Mouse (Mus musculus) ES-E14 (cell line): ENCODE measurements around the gene Sptb.

Source experiments
- CHD2 ChIP-seq: IDR thresholded peaks from 2 replicates; pipeline ENCODE4 v1.6.1; 2014; ENCODE audit warnings: mild to moderate bottlenecking, low read depth, low read length, inconsistent platforms
- HCFC1 ChIP-seq: IDR thresholded peaks from 2 replicates; pipeline ENCODE4 v1.6.1; 2012; ENCODE audit warnings: low read length, inconsistent platforms, borderline replicate concordance; ENCODE audit not compliant: insufficient read depth

DNA sequence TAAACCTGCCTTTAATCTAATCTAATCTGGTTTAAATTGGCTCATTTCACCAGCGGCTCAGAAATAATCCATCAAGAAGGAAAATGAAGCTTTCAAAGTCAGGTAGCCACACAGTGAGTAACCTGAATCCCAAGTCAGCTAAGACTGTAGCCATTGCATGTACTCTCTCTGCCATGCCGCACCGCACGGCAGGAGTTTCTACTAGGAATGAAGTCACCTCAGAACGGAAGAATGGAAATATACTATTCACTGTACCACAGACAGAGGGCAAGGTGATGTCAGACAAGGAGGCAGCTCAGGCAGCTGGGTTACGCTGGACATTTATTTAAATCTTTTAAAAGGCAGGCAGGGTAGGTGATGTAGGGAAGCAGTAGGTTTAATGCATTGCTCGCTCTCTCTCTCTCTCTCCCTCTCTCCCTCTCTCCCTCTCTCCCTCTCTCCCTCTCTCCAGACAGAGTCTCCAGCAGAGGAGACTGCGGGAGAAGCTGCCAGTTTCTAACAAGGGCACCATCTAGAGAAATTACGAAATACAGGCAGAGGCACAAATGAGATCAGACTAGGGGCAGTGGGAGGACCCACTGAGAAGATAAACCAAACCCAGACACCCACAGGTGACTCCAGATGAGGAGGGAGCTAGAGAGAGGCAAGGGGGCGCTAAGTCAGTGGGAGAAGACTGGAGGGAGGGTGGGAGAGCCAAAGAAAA lies 22.7 kb downstream of the Sptb start:
- TF ChIP-seq CHD2 (no peak), HCFC1 (no peak)
